Mouse (Mus musculus): Measurements from ENCODE around the gene Kng1. TPM values are rescaled to one million over a fixed set of nuclear protein-coding genes. Genes with fewer than 3 reads are reported as not detected.
A peak's percentile ranks its signal among the peaks of the same experiment; 100 is the strongest.

The Kng1 gene
- polyA plus RNA-seq, 1 experiment, result not detected

- Histone ChIP-seq H3K4me3 (ENCODE audit: insufficient read depth, low read length) (no peak overlapping the region), H3K4me1 (ENCODE audit: control insufficient read depth, insufficient read depth, low read length) (no peaks in the 10 kb centered on the region), H3K27ac (ENCODE audit: insufficient read depth, low read length) (no peak overlapping the region)
- TF ChIP-seq CTCF (IDR thresholded peaks at IDR 0.05; ENCODE audit: extremely low read depth, insufficient read depth, low read length), result no peak
- TF ChIP-seq POLR2A (IDR thresholded peaks at IDR 0.05; ENCODE audit: extremely low read depth, insufficient read depth, low read length), result no peak
Measured at GRCm38 (mm10) chr16:23103841-23104240, 46.2 kb downstream of the Kng1 start.

- TF ChIP-seq POLR2A (IDR thresholded peaks at IDR 0.05; ENCODE audit: extremely low read depth, insufficient read depth, low read length), result no peak
- no peak for TF ChIP-seq CTCF (IDR thresholded peaks at IDR 0.05; ENCODE audit: extremely low read depth, insufficient read depth, low read length)
- no peak overlapping the region for H3K27ac ChIP-seq (ENCODE audit: insufficient read depth, low read length)
- no peak overlapping the region for H3K4me3 ChIP-seq (ENCODE audit: insufficient read depth, low read length)
- H3K4me1 ChIP-seq (ENCODE audit: control insufficient read depth, insufficient read depth, low read length), result no peaks in the 10 kb centered on the region
Measured at GRCm38 (mm10) chr16:23106121-23106520, 48.5 kb downstream of the Kng1 start.

- H3K4me3 ChIP-seq (ENCODE audit: insufficient read depth, low read length), result peak within 1 kb of the TSS; percentile 96
- H3K4me1 ChIP-seq (ENCODE audit: control insufficient read depth, insufficient read depth, low read length), result no peaks in the 10 kb centered on the region
- TF ChIP-seq CTCF (IDR thresholded peaks at IDR 0.05; ENCODE audit: extremely low read depth, insufficient read depth, low read length) (no peak), POLR2A (IDR thresholded peaks at IDR 0.05; ENCODE audit: extremely low read depth, insufficient read depth, low read length) (peak; percentile 95)
- H3K27ac ChIP-seq (ENCODE audit: insufficient read depth, low read length), result peak within 1 kb of the TSS; percentile 99
Measured at GRCm38 (mm10) chr16:23107231-23107942, 49.7 kb downstream of the Kng1 start, which contains the start of gene Eif4a2. Gene Eif4a2, plus strand, starts transcription at chr16:23107444.

GRCm38 (mm10) chr16:23107946-23108759, 50.5 kb downstream of the Kng1 start:
- peak overlapping the region; percentile 96 for H3K4me3 ChIP-seq (ENCODE audit: insufficient read depth, low read length)
- H3K27ac ChIP-seq (ENCODE audit: insufficient read depth, low read length), result peak overlapping the region; percentile 99
- no peaks in the 10 kb centered on the region for H3K4me1 ChIP-seq (ENCODE audit: control insufficient read depth, insufficient read depth, low read length)
- TF ChIP-seq POLR2A (IDR thresholded peaks at IDR 0.05; ENCODE audit: extremely low read depth, insufficient read depth, low read length) (peak; percentile 92), CTCF (IDR thresholded peaks at IDR 0.05; ENCODE audit: extremely low read depth, insufficient read depth, low read length) (no peak)

- TF ChIP-seq CTCF (IDR thresholded peaks at IDR 0.05; ENCODE audit: extremely low read depth, insufficient read depth, low read length) (no peak), POLR2A (IDR thresholded peaks at IDR 0.05; ENCODE audit: extremely low read depth, insufficient read depth, low read length) (0 out of 2 replicates have a peak, but pooled peaks have one; percentile 13)
- Histone ChIP-seq H3K27ac (ENCODE audit: insufficient read depth, low read length) (no peak overlapping the region), H3K4me3 (ENCODE audit: insufficient read depth, low read length) (peak overlapping the region; percentile 96), H3K4me1 (ENCODE audit: control insufficient read depth, insufficient read depth, low read length) (no peaks in the 10 kb centered on the region)
Measured at GRCm38 (mm10) chr16:23108943-23109342, 51.3 kb downstream of the Kng1 start.

- TF ChIP-seq POLR2A (IDR thresholded peaks at IDR 0.05; ENCODE audit: extremely low read depth, insufficient read depth, low read length) (no peak), CTCF (IDR thresholded peaks at IDR 0.05; ENCODE audit: extremely low read depth, insufficient read depth, low read length) (no peak)
- Histone ChIP-seq H3K27ac (ENCODE audit: insufficient read depth, low read length) (no peak overlapping the region), H3K4me1 (ENCODE audit: control insufficient read depth, insufficient read depth, low read length) (no peaks in the 10 kb centered on the region), H3K4me3 (ENCODE audit: insufficient read depth, low read length) (peak overlapping the region; percentile 96; the same call in 1 of the 2 replicates)
Measured at GRCm38 (mm10) chr16:23109350-23110280, 52.0 kb downstream of the Kng1 start.

GRCm38 (mm10) chr16:23112348-23112747, 54.7 kb downstream of the Kng1 start:
- H3K4me3 ChIP-seq (ENCODE audit: insufficient read depth, low read length), result no peak overlapping the region
- H3K4me1 ChIP-seq (ENCODE audit: control insufficient read depth, insufficient read depth, low read length), result no peaks in the 10 kb centered on the region
- H3K27ac ChIP-seq (ENCODE audit: insufficient read depth, low read length), result no peak overlapping the region
- no peak for TF ChIP-seq CTCF (IDR thresholded peaks at IDR 0.05; ENCODE audit: extremely low read depth, insufficient read depth, low read length)
- TF ChIP-seq POLR2A (IDR thresholded peaks at IDR 0.05; ENCODE audit: extremely low read depth, insufficient read depth, low read length), result no peak

GRCm38 (mm10) chr16:23112861-23113435, 55.3 kb downstream of the Kng1 start:
- TF ChIP-seq CTCF (IDR thresholded peaks at IDR 0.05; ENCODE audit: extremely low read depth, insufficient read depth, low read length) (no peak), POLR2A (IDR thresholded peaks at IDR 0.05; ENCODE audit: extremely low read depth, insufficient read depth, low read length) (no peak)
- Histone ChIP-seq H3K27ac (ENCODE audit: insufficient read depth, low read length) (no peak overlapping the region), H3K4me3 (ENCODE audit: insufficient read depth, low read length) (no peak overlapping the region), H3K4me1 (ENCODE audit: control insufficient read depth, insufficient read depth, low read length) (no peaks in the 10 kb centered on the region)

Measured in cortical plate, adult 2 months (tissue).